Mouse (Mus musculus) mouse embryonic stem cell (cell line): ENCODE measurements around the gene Ube4b.

Source experiments
- in situ Hi-C, 2 experiments: fragments of 300-500 bp; cut with MboI; formaldehyde crosslinking; loops; 1 replicate in 1 of 2; 3 replicates in 1 of 2; pipeline ENCODE4 v1.14.3; 2019 to 2020; ENCODE audit warnings: low sequenced_read_pairs in 2 of 2, low pct_unique_long_range_greater_than_20kb in 1 of 2, mixed read lengths in 1 of 2; ENCODE audit not compliant: unreplicated experiment in 1 of 2

Gene Ube4b

GRCm38 (mm10) chr4:149361051-149361450 is 65.5 kb downstream of the Ube4b start:
- in situ Hi-C loops = no loop called here

GRCm38 (mm10) chr4:149360647-149361046 is 65.9 kb downstream of the Ube4b start:
- in situ Hi-C loops = no loop called here

DNA sequence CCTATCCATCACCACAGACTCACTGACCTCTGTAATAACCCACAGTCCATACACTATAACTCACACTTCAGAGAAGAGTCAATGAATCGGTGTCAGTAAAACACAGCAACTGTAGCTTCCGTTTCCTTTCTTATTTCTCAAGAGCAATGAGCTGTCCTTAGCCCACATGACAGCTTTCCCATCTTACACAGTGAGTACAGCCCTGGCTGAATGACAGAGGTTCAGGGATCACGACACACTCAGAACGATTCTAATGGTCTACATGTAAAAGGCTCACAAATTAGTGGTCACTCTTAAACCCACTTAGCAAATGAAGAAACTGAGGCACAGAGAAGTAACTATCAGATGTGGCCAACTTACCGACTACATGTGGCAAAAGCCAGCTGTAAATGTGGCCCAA is 68.6 kb downstream of the Ube4b start:
- in situ Hi-C loops = no loop called here

GRCm38 (mm10) chr4:149354671-149355070 is 71.9 kb downstream of the Ube4b start:
- in situ Hi-C loops = no loop called here

GRCm38 (mm10) chr4:149351596-149352150 is 74.9 kb downstream of the Ube4b start:
- in situ Hi-C loops = no loop called here

DNA sequence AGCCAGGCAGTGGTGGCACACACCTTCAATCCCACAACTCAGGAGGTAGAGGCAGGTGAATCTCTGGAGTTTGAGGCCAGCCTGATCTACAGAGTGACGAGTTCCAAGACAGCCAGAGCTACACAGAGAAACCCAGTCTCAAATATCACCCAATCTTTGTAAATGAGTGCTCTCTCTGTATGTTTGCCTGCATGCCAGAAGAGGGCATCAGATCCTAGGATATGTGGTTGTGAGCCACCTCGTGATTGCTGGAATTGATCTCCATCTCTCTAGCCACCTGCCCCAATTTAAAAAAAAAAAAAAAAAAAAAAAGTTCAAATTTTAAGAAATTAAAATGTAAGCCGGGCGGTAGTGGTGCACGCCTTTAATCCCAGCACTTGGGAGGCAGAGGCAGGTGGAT is 77.6 kb downstream of the Ube4b start:
- in situ Hi-C loops = no loop called here

DNA sequence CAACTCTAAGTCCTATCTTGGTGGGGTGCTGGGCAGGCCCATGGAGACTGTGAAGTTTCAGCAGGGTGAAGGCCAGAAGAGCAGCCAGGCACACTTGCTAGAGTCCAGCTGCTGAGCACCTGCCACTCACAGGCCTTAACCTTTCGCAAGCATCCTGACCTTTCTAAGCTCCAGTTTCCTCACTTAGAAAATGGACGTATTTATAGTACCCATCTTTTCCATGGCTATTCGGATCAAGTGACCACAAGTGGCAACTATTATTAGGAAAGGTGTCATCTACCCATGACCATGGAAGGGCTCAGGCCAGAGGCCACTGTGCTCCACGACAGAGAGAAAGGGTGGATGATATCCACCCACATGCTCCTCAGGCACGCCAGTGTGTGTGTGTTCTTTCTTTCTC is 80.7 kb downstream of the Ube4b start:
- in situ Hi-C loops = no loop called here

DNA sequence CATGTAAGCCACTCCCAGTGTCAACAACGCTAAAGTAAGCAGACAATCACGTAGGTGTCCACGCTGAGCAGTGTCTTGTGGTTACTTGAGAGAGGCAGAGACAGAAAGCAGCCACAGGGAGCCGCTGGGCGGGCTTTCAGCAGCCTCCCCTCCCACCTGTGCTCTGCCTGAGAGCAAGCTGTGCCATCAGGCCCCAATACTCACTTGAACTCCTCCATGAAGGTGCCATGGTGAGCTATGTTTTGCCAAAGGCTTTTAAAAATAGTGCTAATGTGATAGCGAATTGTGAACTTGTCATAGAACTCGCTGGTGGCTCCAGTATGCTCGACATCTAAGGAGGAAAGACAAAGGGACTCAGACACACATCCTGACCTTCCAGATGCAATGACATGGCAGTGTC is 82.2 kb downstream of the Ube4b start:
- in situ Hi-C loops = no loop called here

GRCm38 (mm10) chr4:149340680-149341079 is 85.9 kb downstream of the Ube4b start:
- in situ Hi-C loops = no loop called here

GRCm38 (mm10) chr4:149339426-149340214 is 86.9 kb downstream of the Ube4b start:
- in situ Hi-C loops = no loop called here

DNA sequence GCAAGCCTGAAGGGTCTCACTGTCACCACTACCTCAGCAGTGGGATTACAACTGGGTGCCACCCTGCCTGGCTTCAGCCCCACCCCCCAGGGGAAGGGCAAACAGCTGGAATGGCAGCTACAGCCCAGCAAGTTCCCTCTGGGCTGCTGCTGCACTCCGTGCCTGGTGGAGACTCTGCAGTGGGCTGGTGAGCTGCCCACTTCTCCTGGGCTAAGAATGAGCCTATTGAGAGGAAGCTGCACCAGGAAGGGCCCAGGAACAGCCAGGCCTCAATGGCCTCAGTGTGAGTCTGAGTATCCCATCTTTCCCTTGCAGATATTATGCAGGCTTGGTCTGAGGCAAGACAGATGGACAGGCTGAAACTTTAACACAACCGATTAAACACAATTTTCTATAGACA is 88.4 kb downstream of the Ube4b start:
- in situ Hi-C loops = no loop called here

DNA sequence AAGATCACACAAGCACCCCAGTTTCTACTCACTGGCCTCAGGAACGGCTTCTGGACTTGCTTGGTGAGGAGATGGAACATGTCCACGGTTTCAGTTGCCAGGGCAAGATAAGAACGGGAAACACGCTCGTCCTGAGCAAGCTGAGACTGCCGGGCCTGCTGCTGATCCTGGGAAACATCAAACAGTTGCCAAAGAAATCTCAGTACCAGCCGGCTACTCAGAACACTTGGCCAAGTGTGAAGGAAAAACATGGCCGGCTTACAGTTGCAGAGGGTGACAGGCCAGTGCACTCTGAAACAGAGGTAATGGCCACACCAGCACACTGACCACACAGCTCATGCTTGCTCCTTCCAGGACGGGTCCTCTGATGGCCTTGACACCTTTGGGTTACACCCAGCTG is 89.2 kb downstream of the Ube4b start:
- in situ Hi-C loops = no loop called here

DNA sequence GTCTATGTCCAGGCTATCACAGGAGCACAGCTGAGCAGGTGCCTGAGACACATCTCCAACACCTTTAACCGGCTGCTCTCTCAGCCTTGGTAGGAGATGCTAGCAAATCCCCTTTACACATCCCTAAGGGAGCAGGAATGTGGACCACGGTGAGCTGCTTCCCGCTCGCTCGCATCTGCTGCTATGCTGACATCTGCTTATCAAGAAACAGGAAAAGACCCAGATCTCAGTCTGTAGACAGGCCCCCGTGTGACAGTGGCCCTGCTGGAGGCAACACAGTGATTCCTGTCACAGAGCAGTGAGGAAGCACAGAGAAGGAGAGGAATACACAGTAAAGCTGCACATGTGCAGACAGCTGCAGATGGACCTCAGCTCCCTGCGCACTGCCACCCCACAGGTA is 90.2 kb downstream of the Ube4b start:
- in situ Hi-C loops = no loop called here

GRCm38 (mm10) chr4:149334881-149335280 is 91.7 kb downstream of the Ube4b start:
- in situ Hi-C loops = no loop called here

DNA sequence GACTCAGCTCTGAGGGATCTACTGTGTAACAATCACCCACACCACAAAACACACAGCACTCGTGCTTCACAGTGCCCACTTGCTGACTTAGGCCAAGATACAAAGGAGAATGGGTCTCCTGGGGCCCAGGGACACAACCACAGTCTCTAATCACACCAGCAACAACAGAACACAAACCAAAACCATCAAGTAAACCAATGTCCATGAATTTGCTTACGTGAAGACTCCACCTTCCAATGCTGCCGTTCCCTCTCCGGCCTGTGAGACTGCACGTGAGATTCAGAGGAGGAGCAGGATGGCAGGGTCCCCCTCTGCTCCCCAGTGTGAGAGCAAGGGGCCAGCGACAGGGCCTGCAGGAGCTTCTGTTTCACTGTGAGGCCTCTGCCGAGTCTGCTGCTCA is 93.8 kb downstream of the Ube4b start:
- in situ Hi-C loops = no loop called here

- in situ Hi-C loops = no loop called here
Observed at GRCm38 (mm10) chr4:149330495-149330894, 96.1 kb downstream of the Ube4b start.

- in situ Hi-C loops = loop anchor here in 1 of 2 experiments (10.0 kb wide), 1 partner anchor 184 kb away; no protein-coding TSS in a partner anchor
Observed at GRCm38 (mm10) chr4:149328735-149329134, 97.8 kb downstream of the Ube4b start.

GRCm38 (mm10) chr4:149327281-149327680 is 99.3 kb downstream of the Ube4b start:
- in situ Hi-C loops = loop anchor here in 1 of 2 experiments (10.0 kb wide), 1 partner anchor 182 kb away; no protein-coding TSS in a partner anchor

DNA sequence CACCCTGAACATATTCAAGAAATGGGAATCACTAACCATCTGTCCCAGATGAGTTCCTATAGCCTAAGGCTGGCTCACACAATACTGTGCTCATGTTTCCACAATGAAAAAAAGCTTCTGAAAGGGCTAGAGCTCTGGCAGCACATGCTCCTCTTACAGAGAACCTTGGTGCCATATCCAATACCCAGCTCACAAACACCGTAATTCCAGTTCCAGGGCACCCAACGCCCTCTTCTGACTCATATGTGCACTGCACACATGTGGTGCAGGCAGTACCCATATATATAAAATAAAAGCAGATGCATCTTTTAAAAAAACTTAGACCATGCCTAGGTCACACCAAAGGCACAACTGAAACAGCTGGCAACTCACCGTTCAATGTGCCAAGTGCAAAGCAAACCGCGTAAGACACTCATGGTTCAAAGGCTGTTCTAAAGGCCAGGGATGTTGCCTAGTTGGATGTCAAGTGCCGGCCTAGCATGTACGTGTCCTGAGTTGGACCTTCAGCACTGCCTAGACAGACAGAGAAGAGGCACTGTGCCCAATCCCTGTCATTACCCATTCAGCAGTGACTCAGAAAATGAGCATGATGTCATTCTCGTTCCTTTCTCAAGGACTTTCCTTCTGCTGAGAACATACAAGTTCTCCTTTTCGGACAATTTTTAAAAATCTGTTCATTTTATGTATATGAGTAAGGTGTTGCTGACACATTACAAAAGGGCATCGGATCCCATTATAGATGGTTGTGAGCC is 101.0 kb downstream of the Ube4b start:
- in situ Hi-C loops = loop anchor here in 1 of 2 experiments (10.0 kb wide), 1 partner anchor 181 kb away; no protein-coding TSS in a partner anchor
